Mouse (Mus musculus): Measurements from ENCODE around the gene Crip1. TPM values are rescaled to one million over a fixed set of nuclear protein-coding genes. Genes with fewer than 3 reads are reported as not detected.

The Crip1 gene
- total RNA-seq, 1 experiment = 173 TPM

GRCm38 (mm10) chr12:113143164-113143563, 3.0 kb upstream of the Crip1 start:
- DNase-seq (ENCODE audit: low read depth, low spot score) = no peak
- TF ChIP-seq CHD2 (IDR thresholded peaks at IDR 0.05; ENCODE audit: low read depth, low read length) (no peak), ZNF384 (IDR thresholded peaks at IDR 0.05; ENCODE audit: low read depth, low read length) (no peak), MAFK (IDR thresholded peaks at IDR 0.05; ENCODE audit: insufficient read depth, low read depth, low read length) (no peak), HCFC1 (IDR thresholded peaks at IDR 0.05; ENCODE audit: borderline replicate concordance, insufficient read depth, low read length) (no peak), ZC3H11A (IDR thresholded peaks at IDR 0.05; ENCODE audit: borderline replicate concordance, low read depth, low read length) (no peak)
- no peak overlapping the region for H3K9ac ChIP-seq (ENCODE audit: insufficient read depth, low read depth, low read length, poor library complexity, severe bottlenecking)
- in situ Hi-C loops (cut with MboI; ENCODE audit: low sequenced_read_pairs in 2 of 2, unreplicated experiment in 2 of 2) = no loop called here
- H3K36me3 ChIP-seq (ENCODE audit: control insufficient read depth, insufficient read depth, low read length, poor library complexity, severe bottlenecking) = peaks cover 21% of the 10 kb centered on the region
- no peaks in the 10 kb centered on the region for H3K9me3 ChIP-seq (ENCODE audit: control insufficient read depth, insufficient read depth, low read depth, low read length)
- no peak overlapping the region for H3K27ac ChIP-seq (ENCODE audit: insufficient read depth, low read depth, low read length, poor library complexity, severe bottlenecking)
- no peak overlapping the region for H3K4me3 ChIP-seq (ENCODE audit: insufficient read depth in 1 of 2, low read depth in 1 of 2, low read length in 2 of 2, poor library complexity in 1 of 2, severe bottlenecking in 1 of 2)
- H3K4me1 ChIP-seq (ENCODE audit: control insufficient read depth in 2 of 2, insufficient read depth in 2 of 2, low read length in 2 of 2, poor library complexity in 1 of 2) = peaks cover 0 to 46% of the 10 kb centered on the region in 2 experiments; a peak in 3 of 4 replicates

DNA sequence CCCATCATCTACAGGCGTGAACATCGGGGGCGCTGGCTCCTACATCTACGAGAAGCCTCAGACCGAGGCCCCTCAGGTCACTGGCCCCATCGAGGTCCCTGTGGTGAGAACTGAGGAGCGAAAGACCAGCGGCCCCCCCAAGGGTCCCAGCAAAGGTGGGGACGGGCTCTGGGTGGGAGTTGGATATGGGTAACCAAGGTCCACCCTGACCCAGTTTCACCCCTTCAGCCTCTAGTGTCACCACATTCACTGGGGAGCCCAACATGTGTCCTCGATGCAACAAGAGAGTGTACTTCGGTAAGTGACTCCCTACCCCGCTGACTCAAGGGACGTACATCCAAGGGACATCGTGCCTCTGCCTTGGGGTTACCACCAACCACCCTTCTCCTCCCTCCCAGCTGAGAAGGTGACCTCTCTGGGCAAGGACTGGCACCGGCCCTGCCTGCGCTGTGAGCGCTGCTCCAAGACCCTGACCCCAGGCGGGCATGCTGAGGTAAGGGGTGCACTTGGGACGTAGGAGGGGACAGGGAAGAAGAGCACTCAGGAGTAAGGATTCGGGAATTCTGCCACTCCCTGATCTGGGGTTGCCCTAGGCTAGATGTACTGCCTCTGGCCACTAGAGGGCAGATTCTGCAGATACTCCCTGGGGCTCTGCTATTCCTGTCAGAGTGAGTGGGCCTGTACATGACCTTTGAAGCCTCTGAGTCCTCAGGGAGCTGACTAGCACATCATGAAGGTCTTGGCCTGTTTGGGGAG, 1.9 kb upstream of the Crip1 start:
- Histone ChIP-seq H3K4me3 (ENCODE audit: insufficient read depth in 1 of 2, low read depth in 1 of 2, low read length in 2 of 2, poor library complexity in 1 of 2, severe bottlenecking in 1 of 2) (no peak overlapping the region), H3K4me1 (ENCODE audit: control insufficient read depth in 2 of 2, insufficient read depth in 2 of 2, low read length in 2 of 2, poor library complexity in 1 of 2) (peaks cover 4 to 49% of the 10 kb centered on the region in 2 experiments; a peak in 3 of 4 replicates), H3K9ac (ENCODE audit: insufficient read depth, low read depth, low read length, poor library complexity, severe bottlenecking) (no peak overlapping the region), H3K27ac (ENCODE audit: insufficient read depth, low read depth, low read length, poor library complexity, severe bottlenecking) (no peak overlapping the region), H3K9me3 (ENCODE audit: control insufficient read depth, insufficient read depth, low read depth, low read length) (no peaks in the 10 kb centered on the region), H3K36me3 (ENCODE audit: control insufficient read depth, insufficient read depth, low read length, poor library complexity, severe bottlenecking) (peaks cover 21% of the 10 kb centered on the region)
- TF ChIP-seq MAFK (IDR thresholded peaks at IDR 0.05; ENCODE audit: insufficient read depth, low read depth, low read length) (no peak), HCFC1 (IDR thresholded peaks at IDR 0.05; ENCODE audit: borderline replicate concordance, insufficient read depth, low read length) (no peak), ZC3H11A (IDR thresholded peaks at IDR 0.05; ENCODE audit: borderline replicate concordance, low read depth, low read length) (no peak), ZNF384 (IDR thresholded peaks at IDR 0.05; ENCODE audit: low read depth, low read length) (no peak), CHD2 (IDR thresholded peaks at IDR 0.05; ENCODE audit: low read depth, low read length) (no peak)
- in situ Hi-C loops (cut with MboI; ENCODE audit: low sequenced_read_pairs in 2 of 2, unreplicated experiment in 2 of 2) = no loop called here
- DNase-seq (ENCODE audit: low read depth, low spot score) = no peak

DNA sequence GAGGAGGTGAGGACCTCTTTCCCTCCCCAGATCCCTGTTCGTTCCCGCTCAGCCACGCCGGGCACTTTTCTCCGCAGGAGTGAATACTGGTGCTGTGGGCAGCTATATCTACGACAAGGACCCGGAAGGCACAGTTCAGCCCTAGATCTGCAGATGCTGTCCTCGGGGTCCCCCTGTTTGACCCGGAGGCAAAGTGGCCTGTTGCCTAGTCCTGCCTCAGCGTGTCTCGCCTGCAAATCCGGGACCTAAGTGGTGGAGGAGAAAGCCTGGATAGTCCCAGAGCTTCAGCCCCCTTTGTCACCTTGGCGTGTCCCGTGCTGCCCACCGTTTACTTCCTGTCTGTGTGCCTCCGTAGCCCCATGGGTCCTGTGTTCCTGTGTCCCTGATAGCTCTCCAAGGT, 1.2 kb upstream of the Crip1 start:
- no peak for DNase-seq (ENCODE audit: low read depth, low spot score)
- in situ Hi-C loops (cut with MboI; ENCODE audit: low sequenced_read_pairs in 2 of 2, unreplicated experiment in 2 of 2) = no loop called here
- H3K9me3 ChIP-seq (ENCODE audit: control insufficient read depth, insufficient read depth, low read depth, low read length) = no peaks in the 10 kb centered on the region
- H3K4me3 ChIP-seq (ENCODE audit: insufficient read depth in 1 of 2, low read depth in 1 of 2, low read length in 2 of 2, poor library complexity in 1 of 2, severe bottlenecking in 1 of 2) = no peak overlapping the region
- peaks cover 4 to 47% of the 10 kb centered on the region in 2 experiments; a peak in 3 of 4 replicates for H3K4me1 ChIP-seq (ENCODE audit: control insufficient read depth in 2 of 2, insufficient read depth in 2 of 2, low read length in 2 of 2, poor library complexity in 1 of 2)
- H3K9ac ChIP-seq (ENCODE audit: insufficient read depth, low read depth, low read length, poor library complexity, severe bottlenecking) = no peak overlapping the region
- peaks cover 21% of the 10 kb centered on the region for H3K36me3 ChIP-seq (ENCODE audit: control insufficient read depth, insufficient read depth, low read length, poor library complexity, severe bottlenecking)
- no peak overlapping the region; the same call in 1 of the 2 replicates for H3K27ac ChIP-seq (ENCODE audit: insufficient read depth, low read depth, low read length, poor library complexity, severe bottlenecking)
- TF ChIP-seq ZNF384 (IDR thresholded peaks at IDR 0.05; ENCODE audit: low read depth, low read length) (no peak), MAFK (IDR thresholded peaks at IDR 0.05; ENCODE audit: insufficient read depth, low read depth, low read length) (no peak), HCFC1 (IDR thresholded peaks at IDR 0.05; ENCODE audit: borderline replicate concordance, insufficient read depth, low read length) (no peak), CHD2 (IDR thresholded peaks at IDR 0.05; ENCODE audit: low read depth, low read length) (no peak), ZC3H11A (IDR thresholded peaks at IDR 0.05; ENCODE audit: borderline replicate concordance, low read depth, low read length) (no peak)

DNA sequence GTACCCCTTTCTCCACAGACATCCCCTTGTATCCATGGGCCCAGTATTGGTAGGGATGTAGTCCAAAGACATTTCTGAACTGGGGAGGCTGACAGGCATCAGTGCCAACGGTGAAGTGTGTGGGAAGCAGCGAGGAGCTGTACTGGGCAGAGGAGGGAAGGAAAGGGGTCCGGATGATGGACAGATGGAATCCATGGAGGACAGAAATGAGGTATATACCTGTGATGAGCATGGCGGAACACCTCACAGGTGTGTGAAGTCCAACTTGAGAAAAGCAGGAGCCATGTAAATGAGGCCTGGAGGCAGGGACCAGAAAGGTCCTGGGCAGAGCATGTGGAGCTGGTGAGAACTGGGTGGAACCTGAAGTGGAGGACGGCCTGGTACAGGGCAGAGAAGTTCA, 525 bp upstream of the Crip1 start:
- TF ChIP-seq ZNF384 (IDR thresholded peaks at IDR 0.05; ENCODE audit: low read depth, low read length) (no peak), MAFK (IDR thresholded peaks at IDR 0.05; ENCODE audit: insufficient read depth, low read depth, low read length) (no peak), HCFC1 (IDR thresholded peaks at IDR 0.05; ENCODE audit: borderline replicate concordance, insufficient read depth, low read length) (no peak), ZC3H11A (IDR thresholded peaks at IDR 0.05; ENCODE audit: borderline replicate concordance, low read depth, low read length) (no peak), CHD2 (IDR thresholded peaks at IDR 0.05; ENCODE audit: low read depth, low read length) (no peak)
- H3K4me3 ChIP-seq (ENCODE audit: insufficient read depth in 1 of 2, low read depth in 1 of 2, low read length in 2 of 2, poor library complexity in 1 of 2, severe bottlenecking in 1 of 2) = no peak overlapping the region
- peaks cover 4 to 49% of the 10 kb centered on the region in 2 experiments; a peak in 3 of 4 replicates for H3K4me1 ChIP-seq (ENCODE audit: control insufficient read depth in 2 of 2, insufficient read depth in 2 of 2, low read length in 2 of 2, poor library complexity in 1 of 2)
- no peaks in the 10 kb centered on the region for H3K9me3 ChIP-seq (ENCODE audit: control insufficient read depth, insufficient read depth, low read depth, low read length)
- no peak overlapping the region for H3K27ac ChIP-seq (ENCODE audit: insufficient read depth, low read depth, low read length, poor library complexity, severe bottlenecking)
- in situ Hi-C loops (cut with MboI; ENCODE audit: low sequenced_read_pairs in 2 of 2, unreplicated experiment in 2 of 2) = no loop called here
- DNase-seq (ENCODE audit: low read depth, low spot score) = no peak
- peaks cover 21% of the 10 kb centered on the region for H3K36me3 ChIP-seq (ENCODE audit: control insufficient read depth, insufficient read depth, low read length, poor library complexity, severe bottlenecking)
- no peak overlapping the region for H3K9ac ChIP-seq (ENCODE audit: insufficient read depth, low read depth, low read length, poor library complexity, severe bottlenecking)

Measured in ES-E14 (cell line).